Mouse (Mus musculus): ENCODE data around the gene Xxylt1.

DNA sequence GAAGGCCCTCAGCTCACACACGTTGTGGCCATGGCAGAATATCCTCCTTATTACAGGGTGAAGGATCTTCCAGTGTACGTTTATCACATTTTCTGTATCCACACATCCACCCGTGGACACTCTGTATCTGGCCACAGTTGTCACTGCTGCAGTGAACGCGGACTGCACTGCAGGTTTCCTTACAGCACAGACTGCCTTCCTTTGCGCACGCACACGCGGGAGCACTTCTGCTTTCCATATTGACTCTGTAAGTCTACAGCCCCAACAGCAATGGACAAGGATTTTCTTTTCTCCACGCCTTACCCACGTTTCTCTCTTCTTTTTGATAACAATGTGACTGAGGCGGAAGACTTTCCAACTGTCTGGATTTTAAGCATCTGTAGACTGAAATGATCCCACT is 106.7 kb downstream of the Xxylt1 start:
- TF ChIP-seq CTCF (IDR thresholded peaks at IDR 0.05; ENCODE audit: borderline replicate concordance, insufficient read depth, low read length) (no peak), POLR2A (IDR thresholded peaks at IDR 0.05; ENCODE audit: low read depth, low read length) (no peak)

Data from embryonic fibroblast, embryonic 13.5 days (primary cell).